23 mouse cellular contexts compared by ENCODE assay signal in genomic region chr17:8557926-8558325, GRCm38 (mm10). TPM values are rescaled to one million over a fixed set of nuclear protein-coding genes. Genes with fewer than 3 reads are reported as not detected.
A peak's percentile ranks its signal among the peaks of the same experiment; 100 is the strongest.
DNase-seq lines count a peak whose midpoint lies in the region; TF ChIP-seq lines count a peak whose summit lies in the region.
"Had no signal": no experiment of that assay in that cellular context is flagged by ENCODE, and none has a peak within 500 bp of the region (broad histone marks: within the 10 kb centered on the region; RNA-seq: fewer than 3 reads in every experiment).

No protein-coding gene starts in this region.

- TF ChIP-seq POLR2A in cerebellum, adult 2 months (IDR thresholded peaks at IDR 0.05; ENCODE audit: borderline replicate concordance, insufficient read depth, low read length), result no peak

- peak overlapping the region; percentile 33; the same call in 1 of the 2 replicates for H3K27ac ChIP-seq in cerebellum, adult 2 months (ENCODE audit: insufficient read depth, low read length)
- H3K27ac ChIP-seq in gastrocnemius, adult 2 months, result no peak overlapping the region
- H3K27ac ChIP-seq: embryonic facial prominence, embryonic 10.5 days; embryonic facial prominence, embryonic 12.5 days; forebrain, embryonic 13.5 days; forebrain, embryonic 15.5 days had no signal

- no peak for DNase-seq in cerebellum, adult 2 months
- DNase-seq in cerebellum, adult 11 months, result no peak
- DNase-seq in gastrocnemius, postnatal 25 days, result peak; percentile 18
- DNase-seq in gastrocnemius, adult 2 months, result no peak
- DNase-seq in brain, adult 2 months (ENCODE audit: low read depth, low spot score), result peak; percentile 45
- DNase-seq: adrenal gland, adult 2 months; adrenal gland, postnatal 10 days; adrenal gland, postnatal 25 days; B cell, adult 2 months; cerebellum, adult 18-20 months; cerebellum, adult 9-10 months; forebrain, postnatal 0 days had no signal

- no peak overlapping the region for H3K4me3 ChIP-seq in cerebellum, adult 2 months (replicated peaks; ENCODE audit: insufficient read depth, low read depth, low read length)
- no peak overlapping the region for H3K4me3 ChIP-seq in gastrocnemius, adult 2 months
- H3K4me3 ChIP-seq: embryonic facial prominence, embryonic 10.5 days; embryonic facial prominence, embryonic 12.5 days; forebrain, embryonic 13.5 days; forebrain, embryonic 15.5 days had no signal

- TF ChIP-seq CTCF in cerebellum, adult 2 months (IDR thresholded peaks at IDR 0.05; ENCODE audit: borderline replicate concordance, insufficient read depth, low read depth, low read length), result no peak
- no peak for TF ChIP-seq CTCF in gastrocnemius, adult 2 months (IDR thresholded peaks at IDR 0.05)

- intact Hi-C loops in gastrocnemius, adult 2 months (cut with DNase I), result no loop called here

- peaks cover 62% of the 10 kb centered on the region for H3K4me1 ChIP-seq in cerebellum, adult 2 months (ENCODE audit: control insufficient read depth, insufficient read depth, low read length)
- H3K4me1 ChIP-seq: embryonic facial prominence, embryonic 12.5 days; forebrain, embryonic 13.5 days; forebrain, embryonic 15.5 days had no signal

- WGBS in cerebellum, adult 2 months, result 54% methylated on average over 8 of the region's 8 CpGs

- no peaks in the 10 kb centered on the region for H3K27me3 ChIP-seq in cerebellum, adult 2 months (ENCODE audit: control insufficient read depth, insufficient read depth, low read length)
- H3K27me3 ChIP-seq: embryonic facial prominence, embryonic 12.5 days; forebrain, embryonic 13.5 days; forebrain, embryonic 15.5 days had no signal

RNA-seq across cellular contexts. Expression of gene Gm17087, which starts 8.8 kb away (rescaled TPM):
- polyA plus RNA-seq in cerebellum, adult 2 months (2012; rRNA removed), result not detected in 2 replicates
- total RNA-seq in gastrocnemius, postnatal 25 days (2021), result not detected
- total RNA-seq in gastrocnemius, adult 2 months (2021), result not detected
- total RNA-seq: adrenal gland, adult 2 months; adrenal gland, postnatal 10 days; adrenal gland, postnatal 25 days; adrenal gland, postnatal 4 days; ES-E14; forebrain, postnatal 0 days; MEL had no signal
- polyA plus RNA-seq: adrenal gland, adult 2 months; cortical plate, adult 2 months; embryonic facial prominence, embryonic 10.5 days; embryonic facial prominence, embryonic 12.5 days; embryonic facial prominence, embryonic 14.5 days; forebrain, embryonic 11.5 days; forebrain, embryonic 13.5 days; forebrain, embryonic 15.5 days; forebrain, postnatal 0 days; frontal cortex, adult 2 months had no signal

RNA-seq across cellular contexts. Expression of gene Pde10a, which starts 32.8 kb away (rescaled TPM):
- polyA plus RNA-seq in cerebellum, adult 2 months (2012; rRNA removed), result 31.9 and 40.9 TPM in 2 replicates
- total RNA-seq in gastrocnemius, postnatal 25 days (2021), result 1 to 10 TPM; 3.5 to 7.9 TPM
- 1 to 10 TPM; 4.0 to 6.0 TPM for total RNA-seq in gastrocnemius, adult 2 months (2021)

Comparison
In these comparisons a context has a peak if more than half of its experiments do, and no peak if none do; other contexts are left out.
1. DNase-seq: peak in gastrocnemius, postnatal 25 days (single experiment) and brain, adult 2 months (single experiment); none in cerebellum, adult 2 months (0 of 2), cerebellum, adult 11 months (single experiment) and gastrocnemius, adult 2 months (single experiment).